10 mouse cellular contexts compared by ENCODE assay signal in genomic region chr7:99989844-99990760, GRCm38 (mm10). TPM values are rescaled to one million over a fixed set of nuclear protein-coding genes. Genes with fewer than 3 reads are reported as not detected.
DNase-seq lines count a peak whose midpoint lies in the region; ATAC-seq lines count a peak whose summit lies in the region.
"Had no signal": no experiment of that assay in that cellular context is flagged by ENCODE, and none has a peak within 500 bp of the region (broad histone marks: within the 10 kb centered on the region; RNA-seq: fewer than 3 reads in every experiment).

No protein-coding gene starts in this region.

- no peak overlapping the region for H3K4me3 ChIP-seq in heart, embryonic 12.5 days
- H3K4me3 ChIP-seq in hindbrain, embryonic 15.5 days = no peak overlapping the region
- H3K4me3 ChIP-seq: limb, embryonic 15.5 days; stomach, embryonic 15.5 days had no signal

- ATAC-seq in heart, embryonic 12.5 days (ENCODE audit: insufficient number of reproducible peaks, low FRiP score) = no peak
- no peak for ATAC-seq in hindbrain, embryonic 15.5 days (ENCODE audit: low FRiP score, low read depth)

- H3K9ac ChIP-seq in heart, embryonic 12.5 days = no peak overlapping the region
- H3K9ac ChIP-seq in hindbrain, embryonic 15.5 days = no peak overlapping the region
- H3K9ac ChIP-seq: limb, embryonic 15.5 days; stomach, embryonic 15.5 days had no signal

- no peak for DNase-seq in heart, adult 9 months (ENCODE audit: low spot score in 2 of 2)
- peak; percentile 68 for DNase-seq in right cerebral cortex, adult 18-20 months
- DNase-seq in right cerebral cortex, postnatal 10 days (ENCODE audit: low spot score in 2 of 2) = no peak
- DNase-seq in testis, postnatal 10 days (ENCODE audit: low spot score) = peak; percentile 59
- DNase-seq in T-cell, adult 2 months (ENCODE audit: low spot score) = no peak
- no peak for DNase-seq in thymus, postnatal 14 days

- H3K36me3 ChIP-seq in heart, embryonic 12.5 days = no peaks in the 10 kb centered on the region
- no peaks in the 10 kb centered on the region for H3K36me3 ChIP-seq in hindbrain, embryonic 15.5 days
- H3K36me3 ChIP-seq: limb, embryonic 15.5 days; stomach, embryonic 15.5 days had no signal

- 0 out of 2 replicates have a peak, but pooled peaks cover 2% of the 10 kb centered on the region for H3K4me1 ChIP-seq in heart, embryonic 12.5 days (replicated peaks)
- no peaks in the 10 kb centered on the region for H3K4me1 ChIP-seq in hindbrain, embryonic 15.5 days (replicated peaks)
- H3K4me1 ChIP-seq: limb, embryonic 15.5 days; stomach, embryonic 15.5 days had no signal

- H3K4me2 ChIP-seq in heart, embryonic 12.5 days = 0 out of 2 replicates have a peak overlapping the region, but pooled peaks have one; percentile 6
- H3K4me2 ChIP-seq in hindbrain, embryonic 15.5 days = 0 out of 2 replicates have a peak overlapping the region, but pooled peaks have one; percentile 15
- H3K4me2 ChIP-seq: limb, embryonic 15.5 days; stomach, embryonic 15.5 days had no signal

- 0 out of 2 replicates have a peak, but pooled peaks cover 3% of the 10 kb centered on the region for H3K27me3 ChIP-seq in heart, embryonic 12.5 days (replicated peaks)
- H3K27me3 ChIP-seq in hindbrain, embryonic 15.5 days = no peaks in the 10 kb centered on the region
- H3K27me3 ChIP-seq: limb, embryonic 15.5 days; stomach, embryonic 15.5 days had no signal

- no peaks in the 10 kb centered on the region for H3K9me3 ChIP-seq in heart, embryonic 12.5 days (replicated peaks)
- H3K9me3 ChIP-seq in hindbrain, embryonic 15.5 days = no peaks in the 10 kb centered on the region
- H3K9me3 ChIP-seq: limb, embryonic 15.5 days; stomach, embryonic 15.5 days had no signal

- WGBS in heart, embryonic 12.5 days = 63% methylated on average over 15 of the region's 15 CpGs
- 64% methylated on average over 15 of the region's 15 CpGs for WGBS in hindbrain, embryonic 15.5 days

- H3K27ac ChIP-seq in heart, embryonic 12.5 days (ENCODE audit: poor library complexity, severe bottlenecking) = no peak overlapping the region
- no peak overlapping the region for H3K27ac ChIP-seq in hindbrain, embryonic 15.5 days (replicated peaks)
- H3K27ac ChIP-seq: limb, embryonic 15.5 days; stomach, embryonic 15.5 days had no signal

RNA-seq across cellular contexts. Expression of gene Rnf169, which starts 9.9 kb away (rescaled TPM):
- 4.3 and 4.5 TPM in 2 replicates for polyA plus RNA-seq in heart, embryonic 12.5 days (2016; fragmentation: Nextera tagmentation; extraction: Ambion mirVana)
- polyA plus RNA-seq in hindbrain, embryonic 15.5 days (2015; fragmentation: Nextera tagmentation; extraction: Ambion mirVana) = 4.6 and 4.9 TPM in 2 replicates

RNA-seq across cellular contexts. Expression of gene Chrdl2, which starts 15.9 kb away (rescaled TPM):
- 0.11 and 0.21 TPM in 2 replicates for polyA plus RNA-seq in heart, embryonic 12.5 days (2016; fragmentation: Nextera tagmentation; extraction: Ambion mirVana)
- 0.71 and 1.3 TPM in 2 replicates for polyA plus RNA-seq in hindbrain, embryonic 15.5 days (2015; fragmentation: Nextera tagmentation; extraction: Ambion mirVana)

Comparison
In these comparisons a context has a peak if more than half of its experiments do, and no peak if none do; other contexts are left out.
1. DNase-seq: peak in right cerebral cortex, adult 18-20 months (single experiment) and testis, postnatal 10 days (single experiment); none in heart, adult 9 months (0 of 2), right cerebral cortex, postnatal 10 days (0 of 2), T-cell, adult 2 months (single experiment) and thymus, postnatal 14 days (single experiment).